Mouse (Mus musculus): ENCODE measurements at regions not wholly inside any gene's neighbourhood (a gene's known extent, or its start where the extent isn't known, plus 50 kb on each side); places are given as distances from the start of the nearest gene placed in this dataset.

DNA sequence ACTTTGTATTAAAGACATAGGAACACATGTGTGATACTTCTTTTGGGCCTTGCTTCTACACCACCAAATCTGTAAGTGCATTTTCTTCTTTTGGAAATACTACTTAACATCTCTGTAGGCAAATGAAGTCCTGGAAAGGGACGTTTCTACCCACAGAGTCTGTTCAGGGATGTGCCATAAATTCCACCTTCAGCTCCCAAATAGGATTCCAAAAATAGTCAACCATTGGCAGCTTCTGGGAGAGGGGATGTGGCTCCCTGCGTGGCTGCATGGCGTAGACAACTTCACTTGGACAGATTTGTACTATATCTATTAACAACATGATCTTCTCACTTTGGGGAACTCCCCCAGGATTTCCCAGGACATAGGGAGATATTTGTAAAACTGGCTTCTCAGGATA lies 566.8 kb downstream of the Dhx35 start:
- no peak for TF ChIP-seq CTCF (conservative IDR thresholded peaks at IDR 0.05 in 1 of 2, IDR thresholded peaks at IDR 0.05 in 1 of 2; ENCODE audit: low read depth in 2 of 2, low read length in 2 of 2)
- no peak for TF ChIP-seq POLR2A (IDR thresholded peaks at IDR 0.05; ENCODE audit: low read depth, low read length)
- TF ChIP-seq RAD21 (IDR thresholded peaks at IDR 0.05; ENCODE audit: low read depth, low read length) = no peak
- TF ChIP-seq USF2 (conservative IDR thresholded peaks at IDR 0.05; ENCODE audit: low read depth, low read length) = no peak
- TF ChIP-seq EP300 (IDR thresholded peaks at IDR 0.05; ENCODE audit: low read length) = no peak
- no peak for TF ChIP-seq POLR2AphosphoS2 (IDR thresholded peaks at IDR 0.05; ENCODE audit: low read depth, low read length)
- no peak for TF ChIP-seq MAX (IDR thresholded peaks at IDR 0.05; ENCODE audit: low read length)
- TF ChIP-seq HCFC1 (IDR thresholded peaks at IDR 0.05; ENCODE audit: low read depth, low read length) = no peak
- no peak for TF ChIP-seq E2F4 (IDR thresholded peaks at IDR 0.05; ENCODE audit: insufficient replicate concordance, low read depth, low read length)
- no peak for TF ChIP-seq TCF12 (IDR thresholded peaks at IDR 0.05; ENCODE audit: low read depth, low read length)
- no peak for TF ChIP-seq PAX5 (IDR thresholded peaks at IDR 0.05; ENCODE audit: low read length)
- no peak for TF ChIP-seq ZMIZ1 (IDR thresholded peaks at IDR 0.05; ENCODE audit: low read depth, low read length)
- no peak for TF ChIP-seq NRF1 (IDR thresholded peaks at IDR 0.05; ENCODE audit: low read depth, low read length)
